Mouse (Mus musculus): Measurements from ENCODE around the gene Rnf225.

- TF ChIP-seq CTCF (conservative IDR thresholded peaks at IDR 0.05; ENCODE audit: low read length) (no peak), POU5F1 (IDR thresholded peaks at IDR 0.05; ENCODE audit: borderline replicate concordance, low read length) (no peak), NANOG (IDR thresholded peaks at IDR 0.05; ENCODE audit: borderline replicate concordance, low read length) (no peak)
These were observed 36.3 kb upstream of the Rnf225 start for GRCm38 (mm10) chr7:12890928-12891327.

All from E14TG2a.4 (cell line).